Mouse (Mus musculus): Measurements from ENCODE around the gene Cym. TPM values are rescaled to one million over a fixed set of nuclear protein-coding genes. Genes with fewer than 3 reads are reported as not detected.

Cym gene
- polyA plus RNA-seq, 1 experiment from 2014 or later = not detected

DNA sequence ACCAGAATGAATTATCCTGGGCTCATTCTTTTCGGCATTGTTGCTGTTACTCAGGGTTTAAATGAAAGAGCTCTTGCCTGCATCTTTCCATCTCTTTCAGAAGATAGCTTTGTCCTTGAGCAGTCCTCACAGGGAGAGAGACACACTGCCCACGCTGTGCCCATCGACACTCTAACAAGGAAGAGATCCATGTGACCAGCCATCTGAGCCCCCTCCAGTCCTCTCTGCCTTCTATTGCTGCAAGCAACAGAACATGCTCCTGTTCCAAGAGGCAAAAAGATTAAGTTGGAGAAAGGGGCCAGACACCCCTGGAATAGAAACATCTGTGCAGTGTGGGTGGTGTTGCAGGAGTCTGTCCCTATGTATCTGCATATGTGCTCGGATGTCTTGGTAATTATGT is 34.5 kb downstream of the Cym start:
- no peaks in the 10 kb centered on the region for H3K36me3 ChIP-seq
- H3K4me3 ChIP-seq = no peak overlapping the region
- H3K9ac ChIP-seq = no peak overlapping the region
- H3K4me2 ChIP-seq = no peak overlapping the region
- 70% methylated on average over 4 of the region's 4 CpGs for WGBS (ENCODE audit: insufficient replicate concordance)
- ATAC-seq = no peak
- H3K27me3 ChIP-seq (replicated peaks) = no peaks in the 10 kb centered on the region
- H3K27ac ChIP-seq = no peak overlapping the region
- H3K9me3 ChIP-seq (replicated peaks) = no peaks in the 10 kb centered on the region
- no peaks in the 10 kb centered on the region for H3K4me1 ChIP-seq

- 66% methylated on average over 3 of the region's 3 CpGs for WGBS (ENCODE audit: insufficient replicate concordance)
- H3K4me2 ChIP-seq = no peak overlapping the region
- H3K4me1 ChIP-seq = no peaks in the 10 kb centered on the region
- no peak overlapping the region for H3K4me3 ChIP-seq
- H3K9ac ChIP-seq = no peak overlapping the region
- H3K27me3 ChIP-seq (replicated peaks) = no peaks in the 10 kb centered on the region
- H3K36me3 ChIP-seq = no peaks in the 10 kb centered on the region
- no peak for ATAC-seq
- no peaks in the 10 kb centered on the region for H3K9me3 ChIP-seq (replicated peaks)
- H3K27ac ChIP-seq = no peak overlapping the region
Measured at GRCm38 (mm10) chr3:107185597-107185996, 35.9 kb downstream of the Cym start.

DNA sequence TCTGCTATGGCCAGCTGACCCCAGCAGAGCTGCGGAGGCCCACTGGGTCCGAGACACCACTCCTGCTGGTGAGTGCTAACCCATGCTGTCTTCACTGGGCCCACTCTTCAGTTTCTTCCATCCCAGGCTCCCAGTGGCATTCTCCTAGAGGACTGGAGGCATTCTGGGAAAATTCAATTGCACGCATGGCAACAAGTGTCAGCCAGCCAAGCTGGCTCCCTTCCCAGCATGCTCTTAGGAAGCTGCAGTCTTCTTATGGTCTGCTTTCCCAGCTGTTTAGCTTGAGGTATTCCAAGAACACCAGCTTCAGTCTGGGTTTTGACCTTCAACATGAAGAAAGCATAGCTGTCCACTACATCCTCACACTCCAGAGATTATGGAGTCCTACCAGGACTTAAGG is 38.4 kb downstream of the Cym start:
- no peak overlapping the region for H3K9ac ChIP-seq
- ATAC-seq = no peak
- H3K4me1 ChIP-seq = no peaks in the 10 kb centered on the region
- H3K4me3 ChIP-seq = no peak overlapping the region
- no peak overlapping the region for H3K27ac ChIP-seq
- H3K9me3 ChIP-seq (replicated peaks) = no peaks in the 10 kb centered on the region
- no peak overlapping the region for H3K4me2 ChIP-seq
- 60% methylated on average over 3 of the region's 3 CpGs for WGBS (ENCODE audit: insufficient replicate concordance)
- H3K27me3 ChIP-seq (replicated peaks) = no peaks in the 10 kb centered on the region
- H3K36me3 ChIP-seq = no peaks in the 10 kb centered on the region

DNA sequence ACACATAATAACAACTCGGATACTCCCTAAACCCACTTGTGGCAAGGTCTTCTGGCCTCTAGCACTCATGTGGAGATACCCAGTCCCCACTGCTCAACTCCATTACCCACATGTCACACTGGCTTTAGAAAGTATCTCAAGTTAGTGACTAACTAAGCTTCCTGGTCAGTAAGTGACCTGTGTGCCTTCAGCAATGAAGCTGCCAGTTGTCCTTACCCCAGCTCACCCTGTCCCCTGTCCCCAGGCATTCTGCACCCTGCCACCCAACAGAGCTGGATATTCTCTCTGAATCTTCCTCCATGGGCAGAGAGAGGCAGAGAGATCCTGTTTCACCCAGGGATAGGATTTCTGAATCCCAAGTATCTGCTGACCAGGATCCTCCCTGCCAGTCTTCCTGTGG is 38.8 kb downstream of the Cym start, which contains the start of gene Kcna10:
Gene Kcna10 (plus strand): TSS at position 301 of the 400 bp plus-strand sequence.
- Histone ChIP-seq H3K4me3 (no peak within 1 kb of the TSS), H3K27ac (no peak within 1 kb of the TSS), H3K4me2 (no peak within 1 kb of the TSS), H3K36me3 (no peaks in the 10 kb centered on the region), H3K4me1 (no peaks in the 10 kb centered on the region), H3K27me3 (replicated peaks) (no peaks in the 10 kb centered on the region), H3K9me3 (replicated peaks) (no peaks in the 10 kb centered on the region), H3K9ac (no peak within 1 kb of the TSS)
- no peak for ATAC-seq
- WGBS (ENCODE audit: insufficient replicate concordance) = 51% methylated on average over 1 of the region's 1 CpGs

DNA sequence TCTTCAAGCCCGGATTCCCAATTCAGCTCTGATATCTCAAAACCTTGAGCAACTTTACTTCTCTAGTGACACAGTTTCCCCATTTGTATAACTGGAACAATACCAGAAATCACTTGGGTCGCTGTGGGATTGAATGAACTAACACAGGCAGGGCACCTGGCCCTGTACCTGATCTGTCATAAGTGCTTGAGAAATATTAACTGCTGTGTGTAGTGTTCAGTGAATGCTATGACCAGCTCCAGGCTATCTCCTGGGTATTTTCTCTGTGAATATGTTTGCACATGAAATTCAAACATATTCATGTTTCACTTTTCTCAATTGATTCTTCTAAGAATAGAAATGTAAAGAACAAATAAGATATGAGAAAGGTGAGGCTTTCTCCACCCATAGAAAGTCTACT is 40.7 kb downstream of the Cym start:
- Histone ChIP-seq H3K9ac (no peak overlapping the region), H3K4me3 (no peak overlapping the region), H3K27me3 (replicated peaks) (no peaks in the 10 kb centered on the region), H3K27ac (no peak overlapping the region), H3K4me2 (no peak overlapping the region), H3K36me3 (no peaks in the 10 kb centered on the region), H3K4me1 (no peaks in the 10 kb centered on the region), H3K9me3 (replicated peaks) (no peaks in the 10 kb centered on the region)
- WGBS (ENCODE audit: insufficient replicate concordance) = 52% methylated on average over 2 of the region's 2 CpGs
- ATAC-seq = no peak

GRCm38 (mm10) chr3:107176501-107176900 is 45.0 kb downstream of the Cym start:
- no peaks in the 10 kb centered on the region for H3K27me3 ChIP-seq (replicated peaks)
- no peaks in the 10 kb centered on the region for H3K9me3 ChIP-seq (replicated peaks)
- no peaks in the 10 kb centered on the region for H3K4me1 ChIP-seq
- H3K36me3 ChIP-seq = no peaks in the 10 kb centered on the region
- WGBS (ENCODE audit: insufficient replicate concordance) = 69% methylated on average over 9 of the region's 9 CpGs
- H3K4me3 ChIP-seq = no peak overlapping the region
- H3K9ac ChIP-seq = no peak overlapping the region
- no peak overlapping the region for H3K4me2 ChIP-seq
- ATAC-seq = no peak
- no peak overlapping the region for H3K27ac ChIP-seq

GRCm38 (mm10) chr3:107175486-107175885 is 46.0 kb downstream of the Cym start:
- Histone ChIP-seq H3K27ac (no peak overlapping the region), H3K36me3 (no peaks in the 10 kb centered on the region), H3K4me1 (no peaks in the 10 kb centered on the region), H3K4me3 (no peak overlapping the region), H3K9ac (no peak overlapping the region), H3K27me3 (replicated peaks) (no peaks in the 10 kb centered on the region), H3K4me2 (no peak overlapping the region), H3K9me3 (replicated peaks) (no peaks in the 10 kb centered on the region)
- WGBS (ENCODE audit: insufficient replicate concordance) = 50% methylated on average over 4 of the region's 4 CpGs
- ATAC-seq = no peak

DNA sequence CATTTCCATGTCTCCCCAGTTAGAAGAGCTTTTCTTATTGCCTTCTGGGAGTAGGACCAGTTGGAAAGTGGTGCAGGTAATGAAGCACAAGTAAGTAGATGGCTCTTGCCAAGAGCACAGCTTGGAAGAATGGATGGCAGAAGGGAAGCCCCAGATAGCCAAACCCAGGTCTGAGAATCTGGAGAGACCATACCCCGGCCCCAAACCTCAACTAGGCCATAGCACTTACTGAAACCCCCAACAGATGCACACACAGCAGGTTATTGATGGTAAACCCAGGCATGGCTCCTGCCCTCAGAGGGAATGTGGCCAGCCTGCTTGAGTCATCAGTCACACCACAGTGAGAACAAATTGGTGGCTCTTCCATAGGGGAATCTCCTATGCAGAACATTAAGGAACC is 49.0 kb downstream of the Cym start:
- ATAC-seq = no peak
- Histone ChIP-seq H3K36me3 (no peaks in the 10 kb centered on the region), H3K27me3 (replicated peaks) (no peaks in the 10 kb centered on the region), H3K9me3 (replicated peaks) (no peaks in the 10 kb centered on the region), H3K4me3 (no peak overlapping the region), H3K4me2 (no peak overlapping the region), H3K27ac (no peak overlapping the region), H3K9ac (no peak overlapping the region), H3K4me1 (no peaks in the 10 kb centered on the region)
- WGBS (ENCODE audit: insufficient replicate concordance) = 53% methylated on average over 1 of the region's 1 CpGs

DNA sequence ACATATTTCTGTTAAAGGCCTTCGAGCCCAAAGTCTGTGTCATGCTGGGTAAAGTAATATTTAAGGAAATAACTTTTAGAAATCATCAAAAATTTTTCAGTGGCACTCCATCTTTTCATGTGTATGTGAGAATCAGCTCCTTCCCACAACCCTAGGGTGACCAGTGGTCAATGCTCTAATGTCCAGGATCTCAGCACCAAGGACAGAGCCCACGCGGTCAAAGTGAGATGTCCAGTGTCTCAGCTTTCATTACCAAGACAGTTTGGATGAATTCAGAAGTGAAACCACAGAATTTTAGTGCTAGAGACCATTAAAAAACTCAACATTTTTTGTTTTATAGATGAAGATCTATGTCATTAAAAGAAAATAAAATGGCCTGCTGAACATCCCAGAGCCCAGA is 49.6 kb downstream of the Cym start:
- Histone ChIP-seq H3K4me2 (no peak overlapping the region), H3K27ac (no peak overlapping the region), H3K36me3 (no peaks in the 10 kb centered on the region), H3K27me3 (replicated peaks) (no peaks in the 10 kb centered on the region), H3K9ac (no peak overlapping the region), H3K9me3 (replicated peaks) (no peaks in the 10 kb centered on the region), H3K4me3 (no peak overlapping the region), H3K4me1 (no peaks in the 10 kb centered on the region)
- ATAC-seq = no peak
- WGBS (ENCODE audit: insufficient replicate concordance) = 53% methylated on average over 3 of the region's 3 CpGs

DNA sequence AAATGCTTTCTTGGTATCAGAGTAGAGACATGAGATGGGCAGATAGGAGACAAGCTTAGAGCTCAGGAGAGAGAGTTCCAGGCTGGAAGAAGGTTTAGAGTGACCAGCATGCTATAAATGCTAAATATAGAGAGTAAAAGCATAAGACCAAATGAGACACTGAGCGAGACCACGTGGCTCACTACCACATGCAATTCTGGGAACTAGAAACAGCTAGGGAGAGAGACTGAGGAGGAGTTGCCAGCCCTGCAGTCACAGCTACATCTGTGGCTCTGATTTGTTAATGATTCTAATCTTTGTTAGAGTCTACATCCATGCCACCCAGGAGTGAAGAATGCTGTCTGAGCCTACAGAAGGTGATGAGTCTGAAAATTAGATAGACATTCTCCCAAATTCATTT is 52.0 kb downstream of the Cym start:
- H3K36me3 ChIP-seq = no peaks in the 10 kb centered on the region
- H3K27me3 ChIP-seq (replicated peaks) = no peaks in the 10 kb centered on the region
- WGBS (ENCODE audit: insufficient replicate concordance) = 40% methylated on average over 2 of the region's 2 CpGs
- no peak overlapping the region for H3K4me2 ChIP-seq
- H3K4me1 ChIP-seq = no peaks in the 10 kb centered on the region
- H3K9ac ChIP-seq = no peak overlapping the region
- no peak for ATAC-seq
- no peak overlapping the region for H3K4me3 ChIP-seq
- H3K9me3 ChIP-seq (replicated peaks) = no peaks in the 10 kb centered on the region
- H3K27ac ChIP-seq = no peak overlapping the region

DNA sequence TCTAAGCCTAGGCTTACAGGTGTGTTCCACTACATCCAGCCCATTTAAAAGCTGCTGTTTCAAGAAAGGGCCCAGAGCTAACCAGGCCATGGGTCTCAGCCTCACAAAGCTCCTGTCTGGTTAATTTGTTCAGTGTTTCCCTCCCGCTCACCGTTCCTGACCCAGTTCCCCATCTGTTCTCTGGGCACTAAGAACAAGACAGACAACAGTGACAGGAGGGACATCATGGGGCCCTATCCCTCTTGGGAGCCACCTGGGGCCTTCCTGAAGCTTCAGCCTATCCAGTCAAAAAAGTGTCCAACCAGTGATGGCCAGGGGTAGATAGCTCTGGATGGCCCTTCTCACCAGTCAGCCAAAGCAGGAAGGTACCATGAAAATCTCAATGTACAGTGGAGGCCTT is 58.8 kb downstream of the Cym start:
- Histone ChIP-seq H3K4me2 (no peak overlapping the region), H3K9me3 (replicated peaks) (no peaks in the 10 kb centered on the region), H3K9ac (no peak overlapping the region), H3K36me3 (no peaks in the 10 kb centered on the region), H3K27me3 (replicated peaks) (peaks cover 27% of the 10 kb centered on the region), H3K4me1 (no peaks in the 10 kb centered on the region), H3K4me3 (no peak overlapping the region), H3K27ac (no peak overlapping the region)
- no peak for ATAC-seq
- 85% methylated on average over 2 of the region's 2 CpGs for WGBS (ENCODE audit: insufficient replicate concordance)
